In the genomic region with DNA sequence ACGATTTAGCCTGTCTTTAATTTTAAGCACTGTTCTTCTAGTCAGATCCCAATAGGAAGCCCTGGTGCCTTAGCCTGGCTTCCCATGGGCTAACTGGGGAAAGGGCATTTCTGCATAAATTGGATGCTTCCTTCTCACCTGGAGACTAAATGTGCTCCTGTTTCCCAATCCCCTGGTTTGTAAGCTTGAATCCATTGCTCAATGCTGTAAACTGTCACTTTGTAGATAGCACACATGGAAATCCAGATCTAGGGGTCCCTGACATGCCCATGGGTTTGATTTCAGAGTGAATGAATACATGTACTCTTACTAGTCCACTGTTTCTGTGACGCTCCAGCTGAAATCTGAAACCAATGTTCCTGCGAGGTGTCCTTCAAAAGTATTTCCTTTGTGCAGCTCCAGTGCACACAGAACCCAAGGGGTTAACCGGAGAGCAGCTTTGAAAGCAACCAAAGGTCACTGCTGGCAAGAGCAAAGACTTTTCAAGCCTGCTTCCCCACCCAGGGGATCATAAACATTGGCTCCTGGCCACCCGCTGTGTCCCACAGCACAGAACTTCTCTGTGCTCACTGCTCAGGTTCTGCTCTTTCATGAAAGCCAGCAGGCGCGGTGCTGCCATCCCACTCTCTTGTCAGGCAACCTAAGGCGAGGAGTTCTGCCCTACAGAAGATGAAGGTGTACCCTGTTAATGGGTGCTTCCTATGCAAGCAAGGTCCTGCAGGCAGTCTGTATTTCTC, we compare ENCODE assay signal across 7 mouse cellular contexts.
A peak's percentile ranks its signal among the peaks of the same experiment; 100 is the strongest.
DNase-seq lines count a peak whose midpoint lies in the region; ATAC-seq and TF ChIP-seq lines count a peak whose summit lies in the region.
"Not testable (repeated sequence)": the region's sequence is repeated elsewhere in the genome, so short reads cannot be mapped to it uniquely, and the experiment has no call there.

No protein-coding gene starts in this region.

- peak; percentile 87 for ATAC-seq in intestine, embryonic 15.5 days
- ATAC-seq in lung, embryonic 14.5 days (ENCODE audit: insufficient read depth) = not testable (repeated sequence)

- 24% methylated on average over 8 of the region's 8 CpGs for WGBS in intestine, embryonic 15.5 days
- 27% methylated on average over 8 of the region's 8 CpGs for WGBS in liver, adult 2 months
- 41% methylated on average over 8 of the region's 8 CpGs for WGBS in lung, embryonic 14.5 days

- H3K4me1 ChIP-seq in intestine, embryonic 15.5 days (replicated peaks); liver, adult 2 months (ENCODE audit: control insufficient read depth, insufficient read depth, low read length); lung, embryonic 14.5 days (ENCODE audit: insufficient read depth): not testable (repeated sequence)

- not testable (repeated sequence) for TF ChIP-seq CTCF in liver, adult 2 months (IDR thresholded peaks at IDR 0.05; ENCODE audit: low read depth, low read length); lung, embryonic 14.5 days (IDR thresholded peaks at IDR 0.05; ENCODE audit: low read depth)

- H3K9ac ChIP-seq in intestine, embryonic 15.5 days; liver, adult 2 months (ENCODE audit: low read depth, low read length); lung, embryonic 14.5 days: not testable (repeated sequence)

- TF ChIP-seq POLR2A in liver, adult 2 months (IDR thresholded peaks at IDR 0.05; ENCODE audit: extremely low read depth, insufficient read depth, low read length) = not testable (repeated sequence)

- DNase-seq in ES-CJ7 (ENCODE audit: low read depth, low spot score) = peak; percentile 51
- peak; percentile 45 for DNase-seq in adrenal gland, postnatal 10 days
- DNase-seq in kidney, adult 8-10 months = peak; percentile 11 to 25
- DNase-seq in kidney, postnatal 14 days = peak; percentile 27
- peak; percentile 44 for DNase-seq in liver, adult 2 months (ENCODE audit: extremely low read depth, low read depth, low spot score)
- peak; percentile 1 for DNase-seq in lung, embryonic 14.5 days

- H3K9me3 ChIP-seq in intestine, embryonic 15.5 days; lung, embryonic 14.5 days (ENCODE audit: low read depth, low read length): not testable (repeated sequence)

- not testable (repeated sequence) for H3K4me2 ChIP-seq in intestine, embryonic 15.5 days (replicated peaks); lung, embryonic 14.5 days

- H3K27ac ChIP-seq in intestine, embryonic 15.5 days; liver, adult 2 months (replicated peaks; ENCODE audit: insufficient read depth, low read depth, low read length); lung, embryonic 14.5 days (ENCODE audit: low read depth): not testable (repeated sequence)

- H3K36me3 ChIP-seq in intestine, embryonic 15.5 days; liver, adult 2 months (ENCODE audit: control insufficient read depth, insufficient read depth, low read length); lung, embryonic 14.5 days (ENCODE audit: insufficient read depth): not testable (repeated sequence)

- not testable (repeated sequence) for H3K79me2 ChIP-seq in liver, adult 2 months (ENCODE audit: control insufficient read depth, insufficient read depth, low read length)

- H3K4me3 ChIP-seq in intestine, embryonic 15.5 days (replicated peaks); liver, adult 2 months (ENCODE audit: insufficient read depth, low read depth, low read length); lung, embryonic 14.5 days (ENCODE audit: low read depth, low read length): not testable (repeated sequence)

- H3K27me3 ChIP-seq in intestine, embryonic 15.5 days (replicated peaks); liver, adult 2 months (ENCODE audit: control insufficient read depth, insufficient read depth, low read length); lung, embryonic 14.5 days (ENCODE audit: insufficient read depth, low read length): not testable (repeated sequence)

Comparison
In these comparisons a context has a peak if more than half of its experiments do, and no peak if none do; other contexts are left out.
1. DNase-seq: peak in every context shown above with its lines; median percentile 51 in ES-CJ7; 45 in adrenal gland, postnatal 10 days; 44 in liver, adult 2 months; 27 in kidney, postnatal 14 days; 18 in kidney, adult 8-10 months; 1 in lung, embryonic 14.5 days.